Mouse (Mus musculus) heart, postnatal 0 days (tissue): Measurements from ENCODE around the gene Gtf2h5.

Source experiments
- CTCF ChIP-seq: IDR thresholded peaks from 2 replicates; pipeline ENCODE4 v1.5.1; 2016; ENCODE audit warnings: antibody characterized with exemption, control low read depth, low read depth
- EP300 ChIP-seq: IDR thresholded peaks from 2 replicates; pipeline ENCODE4 v1.6.1; 2016; ENCODE audit warnings: antibody characterized with exemption, low read depth

GRCm38 (mm10) chr17:6037507-6037906 is 42.1 kb upstream of the Gtf2h5 start:
- TF ChIP-seq CTCF = no peak
- no peak for TF ChIP-seq EP300
